Mouse (Mus musculus): ENCODE data around the gene Klhl26. TPM values are rescaled to one million over a fixed set of nuclear protein-coding genes. Genes with fewer than 3 reads are reported as not detected.

The Klhl26 gene
- polyA plus RNA-seq, 1 experiment from 2014 or later = 24.9 TPM

DNA sequence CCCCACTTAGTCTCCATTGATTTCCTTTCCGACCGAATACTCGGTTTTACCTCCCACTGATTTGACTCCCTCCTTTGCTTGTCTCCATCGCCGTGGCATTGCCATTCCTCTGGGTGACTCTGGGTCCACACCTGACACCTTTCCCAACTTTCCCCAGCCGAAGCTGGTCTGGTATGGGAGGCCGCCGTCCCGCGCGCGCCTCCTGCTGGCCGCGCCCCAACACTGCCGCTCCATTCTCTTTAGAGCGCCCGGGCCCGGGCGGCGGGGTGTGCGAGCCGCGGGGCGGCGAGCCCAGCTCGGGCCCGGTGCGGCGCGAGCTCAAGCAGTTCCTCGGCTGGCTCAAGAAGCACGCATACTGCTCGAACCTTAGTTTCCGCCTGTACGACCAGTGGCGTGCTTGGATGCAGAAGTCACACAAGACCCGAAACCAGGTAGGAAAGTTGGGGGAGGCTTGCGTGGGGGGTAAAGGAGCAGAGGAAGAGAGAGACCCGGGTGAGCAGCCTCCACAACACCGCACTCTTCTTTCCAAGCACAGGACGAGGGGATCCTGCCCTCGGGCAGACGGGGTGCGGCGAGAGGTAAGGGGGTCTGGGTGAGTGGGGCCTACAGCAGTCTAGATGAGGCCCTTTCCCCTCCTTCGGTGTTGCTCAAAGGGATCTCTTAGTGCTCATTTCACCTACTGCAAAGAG is 26.4 kb upstream of the Klhl26 start:
- Histone ChIP-seq H3K27ac (ENCODE audit: low read length) (no peak overlapping the region), H3K36me3 (ENCODE audit: control insufficient read depth, insufficient read depth, low read length) (0 out of 2 replicates have a peak, but pooled peaks cover 9% of the 10 kb centered on the region), H3K4me1 (ENCODE audit: control insufficient read depth, insufficient read depth, low read length) (peaks cover 35% of the 10 kb centered on the region), H3K4me2 (ENCODE audit: low read depth, low read length) (no peak overlapping the region), H3K9ac (ENCODE audit: low read length) (no peak overlapping the region; the same call in 1 of the 2 replicates), H3K4me3 (replicated peaks; ENCODE audit: low read length) (no peak overlapping the region), H3K27me3 (ENCODE audit: control insufficient read depth, insufficient read depth, low read length) (peaks cover 32% of the 10 kb centered on the region), H3K9me3 (replicated peaks; ENCODE audit: control insufficient read depth, low read length) (no peaks in the 10 kb centered on the region)
- ATAC-seq (ENCODE audit: insufficient read depth, low FRiP score) = peak; percentile 14; the same call in 1 of the 2 replicates
- 18% methylated on average over 46 of the region's 46 CpGs for WGBS

DNA sequence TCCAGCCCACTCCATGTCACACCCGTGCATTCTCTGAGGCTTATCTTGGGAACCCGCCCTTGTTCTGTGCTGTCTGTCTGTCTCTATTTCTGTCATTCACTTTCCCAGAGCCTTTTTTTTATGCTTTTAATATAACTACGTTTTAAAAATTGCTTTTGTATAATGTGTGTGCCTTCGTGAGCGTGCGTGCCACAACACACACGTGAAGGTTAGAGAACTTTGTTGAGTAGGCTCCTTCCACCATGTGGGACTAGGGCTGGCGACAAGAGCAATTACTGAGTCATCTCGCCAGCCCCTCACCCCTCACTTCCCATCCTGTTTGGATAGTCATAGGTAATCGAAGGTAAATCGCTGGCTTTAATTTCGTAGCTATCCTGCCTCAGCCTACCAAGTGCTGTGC is 25.8 kb upstream of the Klhl26 start:
- Histone ChIP-seq H3K27me3 (ENCODE audit: control insufficient read depth, insufficient read depth, low read length) (peaks cover 38% of the 10 kb centered on the region), H3K9ac (ENCODE audit: low read length) (peak overlapping the region; percentile 42), H3K4me2 (ENCODE audit: low read depth, low read length) (peak overlapping the region; percentile 32), H3K4me3 (replicated peaks; ENCODE audit: low read length) (no peak overlapping the region), H3K4me1 (ENCODE audit: control insufficient read depth, insufficient read depth, low read length) (peaks cover 33% of the 10 kb centered on the region), H3K9me3 (replicated peaks; ENCODE audit: control insufficient read depth, low read length) (no peaks in the 10 kb centered on the region), H3K36me3 (ENCODE audit: control insufficient read depth, insufficient read depth, low read length) (0 out of 2 replicates have a peak, but pooled peaks cover 3% of the 10 kb centered on the region), H3K27ac (ENCODE audit: low read length) (no peak overlapping the region)
- 37% methylated on average over 12 of the region's 12 CpGs for WGBS
- no peak for ATAC-seq (ENCODE audit: insufficient read depth, low FRiP score)

DNA sequence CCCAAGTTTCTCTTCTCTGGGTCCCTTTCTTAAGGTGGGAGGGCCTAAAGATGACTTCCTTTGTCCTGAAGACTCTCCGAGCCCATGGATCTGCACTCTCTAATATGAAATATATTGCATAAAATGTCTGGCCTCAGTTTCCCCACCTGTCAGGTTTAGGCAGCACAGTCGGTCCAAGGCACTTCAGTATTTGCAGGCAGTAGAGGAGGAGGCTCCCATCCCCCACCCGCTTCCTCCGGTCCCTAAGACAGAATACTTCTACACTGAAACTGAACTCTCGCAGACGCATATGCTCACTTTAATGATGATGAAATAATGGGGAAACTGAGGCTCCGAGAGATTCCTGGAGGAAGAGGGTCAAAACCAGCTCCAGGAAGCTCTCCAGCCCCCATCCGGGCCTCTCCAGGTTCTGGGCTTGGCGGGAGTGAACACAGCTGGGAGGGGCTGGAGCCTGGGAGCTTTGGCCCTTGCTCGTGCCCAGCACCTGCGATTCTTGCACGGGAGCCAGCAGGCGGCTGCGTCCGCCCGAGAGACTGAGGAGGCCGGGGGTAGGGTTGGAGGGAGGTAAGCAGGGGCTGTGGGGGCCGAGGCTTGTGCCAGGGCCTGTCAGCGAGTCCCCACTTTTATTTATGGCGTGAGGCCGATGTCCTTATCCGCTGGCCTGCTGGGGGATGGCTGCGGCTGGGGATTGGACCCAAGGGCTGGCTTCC is 25.2 kb upstream of the Klhl26 start:
- H3K9me3 ChIP-seq (replicated peaks; ENCODE audit: control insufficient read depth, low read length) = no peaks in the 10 kb centered on the region
- no peaks in the 10 kb centered on the region for H3K36me3 ChIP-seq (ENCODE audit: control insufficient read depth, insufficient read depth, low read length)
- WGBS = 14% methylated on average over 23 of the region's 23 CpGs
- H3K4me2 ChIP-seq (ENCODE audit: low read depth, low read length) = peak overlapping the region; percentile 32
- peaks cover 31% of the 10 kb centered on the region for H3K4me1 ChIP-seq (ENCODE audit: control insufficient read depth, insufficient read depth, low read length)
- ATAC-seq (ENCODE audit: insufficient read depth, low FRiP score) = no peak
- no peak overlapping the region; the same call in 1 of the 2 replicates for H3K4me3 ChIP-seq (replicated peaks; ENCODE audit: low read length)
- H3K9ac ChIP-seq (ENCODE audit: low read length) = peak overlapping the region; percentile 42
- H3K27me3 ChIP-seq (ENCODE audit: control insufficient read depth, insufficient read depth, low read length) = peaks cover 43% of the 10 kb centered on the region
- H3K27ac ChIP-seq (ENCODE audit: low read length) = no peak overlapping the region

- H3K36me3 ChIP-seq (ENCODE audit: control insufficient read depth, insufficient read depth, low read length) = no peaks in the 10 kb centered on the region
- H3K27ac ChIP-seq (ENCODE audit: low read length) = no peak overlapping the region
- H3K27me3 ChIP-seq (ENCODE audit: control insufficient read depth, insufficient read depth, low read length) = peaks cover 56% of the 10 kb centered on the region
- no peaks in the 10 kb centered on the region for H3K9me3 ChIP-seq (replicated peaks; ENCODE audit: control insufficient read depth, low read length)
- no peak overlapping the region for H3K9ac ChIP-seq (ENCODE audit: low read length)
- peak overlapping the region; percentile 27 for H3K4me2 ChIP-seq (ENCODE audit: low read depth, low read length)
- peaks cover 27% of the 10 kb centered on the region for H3K4me1 ChIP-seq (ENCODE audit: control insufficient read depth, insufficient read depth, low read length)
- WGBS = 9% methylated on average over 39 of the region's 39 CpGs
- ATAC-seq (ENCODE audit: insufficient read depth, low FRiP score) = no peak
- no peak overlapping the region; the same call in 1 of the 2 replicates for H3K4me3 ChIP-seq (replicated peaks; ENCODE audit: low read length)
Observed at GRCm38 (mm10) chr8:70500386-70501301, 23.9 kb upstream of the Klhl26 start.

DNA sequence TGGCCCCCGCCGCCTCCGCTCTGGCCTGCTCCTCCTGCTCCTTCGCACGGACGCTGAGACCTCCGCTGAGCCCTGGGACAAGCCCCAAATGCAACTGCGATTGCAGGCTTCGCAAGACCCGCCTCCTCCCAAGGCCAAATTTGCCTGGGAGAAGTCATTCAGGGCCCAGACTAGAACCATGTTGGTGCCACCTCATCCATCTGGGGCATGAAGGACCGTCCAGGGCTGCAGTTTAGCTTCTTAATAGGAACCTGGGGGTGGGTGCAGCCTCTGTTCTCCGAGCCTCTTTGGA is 18.9 kb upstream of the Klhl26 start:
- Histone ChIP-seq H3K4me3 (replicated peaks; ENCODE audit: low read length) (no peak overlapping the region), H3K27me3 (ENCODE audit: control insufficient read depth, insufficient read depth, low read length) (peaks cover 90% of the 10 kb centered on the region), H3K36me3 (ENCODE audit: control insufficient read depth, insufficient read depth, low read length) (no peaks in the 10 kb centered on the region), H3K27ac (ENCODE audit: low read length) (no peak overlapping the region), H3K4me2 (ENCODE audit: low read depth, low read length) (no peak overlapping the region), H3K9ac (ENCODE audit: low read length) (no peak overlapping the region), H3K4me1 (ENCODE audit: control insufficient read depth, insufficient read depth, low read length) (peaks cover 17% of the 10 kb centered on the region), H3K9me3 (replicated peaks; ENCODE audit: control insufficient read depth, low read length) (no peaks in the 10 kb centered on the region)
- 12% methylated on average over 12 of the region's 12 CpGs for WGBS
- no peak for ATAC-seq (ENCODE audit: insufficient read depth, low FRiP score)

- Histone ChIP-seq H3K9me3 (replicated peaks; ENCODE audit: control insufficient read depth, low read length) (no peaks in the 10 kb centered on the region), H3K4me2 (ENCODE audit: low read depth, low read length) (no peak overlapping the region)
- ATAC-seq (ENCODE audit: insufficient read depth, low FRiP score) = no peak
Observed at GRCm38 (mm10) chr8:70495001-70495770, 18.4 kb upstream of the Klhl26 start.

GRCm38 (mm10) chr8:70494416-70494945 is 17.7 kb upstream of the Klhl26 start:
- Histone ChIP-seq H3K9ac (ENCODE audit: low read length) (no peak overlapping the region), H3K4me3 (replicated peaks; ENCODE audit: low read length) (no peak overlapping the region), H3K9me3 (replicated peaks; ENCODE audit: control insufficient read depth, low read length) (no peaks in the 10 kb centered on the region), H3K27ac (ENCODE audit: low read length) (no peak overlapping the region), H3K36me3 (ENCODE audit: control insufficient read depth, insufficient read depth, low read length) (no peaks in the 10 kb centered on the region), H3K4me2 (ENCODE audit: low read depth, low read length) (no peak overlapping the region), H3K4me1 (ENCODE audit: control insufficient read depth, insufficient read depth, low read length) (peaks cover 23% of the 10 kb centered on the region), H3K27me3 (ENCODE audit: control insufficient read depth, insufficient read depth, low read length) (peaks cover 96% of the 10 kb centered on the region)
- WGBS = 4% methylated on average over 28 of the region's 28 CpGs
- no peak for ATAC-seq (ENCODE audit: insufficient read depth, low FRiP score)

More at GRCm38 (mm10) chr8:70495001-70495770, 18.4 kb upstream of the Klhl26 start:
- H3K4me3 ChIP-seq (replicated peaks; ENCODE audit: low read length) = no peak overlapping the region
- WGBS = 7% methylated on average over 21 of the region's 21 CpGs
- no peak overlapping the region for H3K27ac ChIP-seq (ENCODE audit: low read length)
- peaks cover 95% of the 10 kb centered on the region for H3K27me3 ChIP-seq (ENCODE audit: control insufficient read depth, insufficient read depth, low read length)
- H3K4me1 ChIP-seq (ENCODE audit: control insufficient read depth, insufficient read depth, low read length) = peaks cover 17% of the 10 kb centered on the region
- H3K36me3 ChIP-seq (ENCODE audit: control insufficient read depth, insufficient read depth, low read length) = no peaks in the 10 kb centered on the region
- no peak overlapping the region for H3K9ac ChIP-seq (ENCODE audit: low read length)

GRCm38 (mm10) chr8:70493692-70494415 is 17.1 kb upstream of the Klhl26 start:
- Histone ChIP-seq H3K4me2 (ENCODE audit: low read depth, low read length) (peak overlapping the region; percentile 94), H3K9ac (ENCODE audit: low read length) (peak overlapping the region; percentile 66; the same call in 1 of the 2 replicates), H3K36me3 (ENCODE audit: control insufficient read depth, insufficient read depth, low read length) (no peaks in the 10 kb centered on the region), H3K27ac (ENCODE audit: low read length) (no peak overlapping the region), H3K9me3 (replicated peaks; ENCODE audit: control insufficient read depth, low read length) (no peaks in the 10 kb centered on the region), H3K27me3 (ENCODE audit: control insufficient read depth, insufficient read depth, low read length) (peaks cover 97% of the 10 kb centered on the region), H3K4me1 (ENCODE audit: control insufficient read depth, insufficient read depth, low read length) (peaks cover 29% of the 10 kb centered on the region), H3K4me3 (replicated peaks; ENCODE audit: low read length) (peak overlapping the region; percentile 48)
- WGBS = 2% methylated on average over 47 of the region's 47 CpGs
- ATAC-seq (ENCODE audit: insufficient read depth, low FRiP score) = no peak
